Mouse (Mus musculus): ENCODE measurements at regions not wholly inside any gene's neighbourhood (a gene's known extent, or its start where the extent isn't known, plus 50 kb on each side); places are given as distances from the start of the nearest gene placed in this dataset.

GRCm38 (mm10) chr15:96185429-96185828 lies 101.9 kb upstream of the Arid2 start:
- DNase-seq = no peak

- no peak for DNase-seq
Measured at GRCm38 (mm10) chr15:96185901-96186300, 101.4 kb upstream of the Arid2 start.

DNA sequence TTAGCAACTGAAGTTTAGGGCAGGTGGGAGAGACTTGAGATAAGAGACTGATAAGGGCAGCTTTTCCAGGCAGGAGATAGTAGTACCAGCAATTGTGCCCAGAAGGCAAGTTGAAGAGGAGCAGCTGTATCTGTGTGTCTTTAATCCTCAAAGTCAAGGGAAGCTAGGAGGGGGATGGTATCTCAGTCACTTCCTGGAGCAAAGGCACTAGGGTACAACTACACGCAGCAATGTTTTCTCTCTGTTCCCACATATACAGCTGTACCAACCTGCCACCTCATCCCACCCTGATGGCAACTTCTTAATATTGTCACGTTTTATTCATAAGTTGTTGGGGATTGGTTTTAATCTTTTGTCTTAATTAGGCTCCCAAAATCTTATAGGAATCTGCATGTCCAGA lies 97.8 kb upstream of the Arid2 start:
- no peak for DNase-seq

DNA sequence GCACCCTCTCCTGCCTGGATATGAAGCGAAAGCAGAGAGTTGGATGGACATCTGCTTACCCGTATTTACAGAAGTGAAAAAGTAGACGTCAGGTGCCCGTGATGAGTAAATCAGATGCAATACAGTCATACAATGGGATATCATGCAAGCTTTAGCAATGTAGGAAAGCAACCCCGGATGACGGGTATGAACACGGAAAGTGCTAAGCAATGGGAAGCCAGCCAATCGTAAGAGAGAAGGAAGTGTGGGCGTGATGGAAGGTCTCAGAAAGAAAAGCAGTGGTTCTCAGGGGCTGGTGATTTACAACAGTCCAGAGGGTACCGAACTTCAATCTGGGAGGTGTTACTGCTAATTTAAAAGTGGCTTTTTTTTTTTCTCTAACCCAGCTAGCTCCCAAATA lies 89.9 kb upstream of the Arid2 start:
- no peak for DNase-seq

- DNase-seq = no peak
Measured at GRCm38 (mm10) chr15:96197932-96198331, 89.4 kb upstream of the Arid2 start.

DNA sequence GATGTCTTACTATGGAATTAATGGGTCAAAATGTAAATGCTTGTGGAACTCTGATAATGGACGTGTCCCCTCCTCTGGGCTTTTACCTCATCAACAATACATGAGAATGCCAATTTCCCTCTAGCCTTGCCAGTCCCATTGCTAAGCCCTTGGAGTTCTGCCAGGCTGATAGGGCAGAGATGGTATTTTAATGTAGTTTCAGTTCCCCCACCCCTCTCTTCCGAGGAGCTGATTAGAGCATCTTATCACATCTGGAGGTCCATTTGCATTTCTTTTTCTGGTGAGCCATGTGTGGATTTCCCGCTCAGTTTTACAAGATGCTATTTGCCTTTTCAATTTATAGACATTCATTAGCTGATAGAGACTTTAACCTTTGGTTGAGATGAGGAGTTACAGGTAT lies 86.0 kb upstream of the Arid2 start:
- DNase-seq = no peak

- DNase-seq = no peak
Measured at GRCm38 (mm10) chr15:96201701-96202460, 85.4 kb upstream of the Arid2 start.

DNA sequence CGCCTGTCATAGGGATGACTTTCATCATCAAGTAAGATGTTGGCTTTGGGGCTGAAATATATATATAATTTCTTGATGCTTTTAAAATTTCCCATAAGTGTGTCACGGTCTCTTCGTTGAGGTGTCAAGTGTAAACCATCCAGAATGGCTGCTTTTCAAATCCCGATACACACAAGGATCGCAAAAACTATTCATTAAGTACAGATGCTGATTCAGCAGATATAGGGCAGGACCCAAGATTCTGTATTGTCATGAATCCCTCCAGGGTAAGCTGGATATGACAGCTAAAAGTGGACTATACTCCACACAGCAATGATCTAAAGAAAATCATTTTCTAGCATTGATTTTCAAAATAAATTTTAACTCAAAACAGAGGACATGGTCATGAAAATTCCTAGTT lies 83.1 kb upstream of the Arid2 start:
- DNase-seq = no peak

DNA sequence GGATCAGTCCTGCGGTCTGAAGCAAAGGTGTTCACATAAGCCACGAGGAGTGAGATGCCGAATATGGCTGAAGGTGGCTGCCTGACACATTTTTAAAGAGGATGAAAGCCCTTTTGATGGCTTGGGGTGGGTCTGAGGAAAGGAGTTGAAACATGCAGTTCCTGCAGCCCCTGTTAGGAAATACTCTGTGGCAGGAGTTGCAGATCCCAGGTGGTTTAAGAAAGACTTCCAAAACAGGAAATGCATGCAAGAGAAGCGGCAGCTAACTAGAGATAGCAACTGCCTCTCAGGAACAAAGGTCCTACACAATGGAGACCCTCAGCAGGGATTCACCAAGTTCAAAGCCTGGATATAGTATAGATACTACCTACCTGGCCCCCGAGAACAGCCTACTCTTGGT lies 82.7 kb upstream of the Arid2 start:
- no peak for DNase-seq

DNA sequence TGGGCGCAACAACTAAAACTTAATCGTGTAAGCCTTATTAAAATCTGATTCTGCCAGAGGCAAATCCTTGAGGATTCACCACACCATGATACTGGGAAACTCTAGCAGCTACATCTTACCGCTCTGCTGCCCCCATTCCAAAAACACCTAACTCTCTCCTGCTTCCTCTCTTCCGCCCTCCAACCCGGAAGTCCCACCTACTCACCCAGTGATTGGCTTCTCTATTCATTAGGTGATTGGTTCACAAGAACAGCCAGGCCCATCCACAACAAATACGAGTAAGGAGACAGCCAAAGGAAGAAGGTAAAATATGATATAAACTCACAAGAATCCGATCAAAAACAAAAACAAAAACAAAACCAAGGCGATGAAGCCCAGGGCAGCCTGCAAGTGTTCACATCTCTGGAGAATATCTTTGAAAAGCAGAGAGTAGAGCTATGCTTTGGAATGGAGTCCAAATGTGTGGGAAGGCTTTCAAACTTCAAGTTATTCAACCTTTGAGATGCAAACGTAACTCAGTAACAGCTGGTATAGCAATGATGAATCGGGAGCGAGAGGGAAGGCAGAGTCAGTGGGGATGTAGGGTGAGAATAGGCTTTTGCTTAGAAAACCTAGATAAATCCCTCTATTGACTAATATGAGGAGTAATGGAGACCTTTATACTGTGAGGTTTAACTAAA lies 76.5 kb upstream of the Arid2 start:
- no peak for DNase-seq

DNA sequence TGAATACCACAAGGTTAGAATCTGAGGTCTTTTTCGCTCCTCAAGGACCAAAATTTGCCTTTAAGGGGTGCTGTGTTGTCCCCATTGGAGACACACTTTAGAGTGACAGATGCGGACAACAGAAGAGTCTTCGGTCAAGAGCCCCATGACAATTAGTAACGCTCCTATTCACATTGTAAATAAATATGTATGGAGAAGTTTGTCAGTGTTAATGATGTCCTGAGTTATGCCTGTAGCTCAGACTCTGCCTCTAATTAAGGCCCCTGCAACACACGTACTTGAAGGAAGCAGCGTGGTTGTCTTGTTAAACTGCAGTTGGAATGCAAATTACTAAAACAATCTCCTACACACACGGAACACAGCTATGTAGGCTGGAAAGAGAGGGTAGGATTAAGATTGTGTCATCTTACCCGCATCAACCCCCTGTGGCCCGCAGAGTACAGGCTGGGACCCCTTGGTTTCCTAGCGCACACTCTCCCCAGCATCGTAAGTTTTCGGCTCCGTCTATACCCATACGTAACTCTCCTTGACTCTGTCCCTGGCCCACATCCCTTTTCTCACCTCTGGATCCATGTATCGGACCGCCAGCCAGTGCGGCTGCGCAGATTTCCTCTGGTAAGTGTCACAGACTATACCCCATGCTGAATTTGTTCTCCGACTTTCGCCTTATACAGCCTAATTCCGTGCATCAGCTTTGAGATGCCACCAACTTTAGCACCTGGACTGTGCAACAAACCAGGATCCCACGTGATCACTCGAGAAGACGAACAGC lies 73.6 kb upstream of the Arid2 start:
- DNase-seq = no peak

DNA sequence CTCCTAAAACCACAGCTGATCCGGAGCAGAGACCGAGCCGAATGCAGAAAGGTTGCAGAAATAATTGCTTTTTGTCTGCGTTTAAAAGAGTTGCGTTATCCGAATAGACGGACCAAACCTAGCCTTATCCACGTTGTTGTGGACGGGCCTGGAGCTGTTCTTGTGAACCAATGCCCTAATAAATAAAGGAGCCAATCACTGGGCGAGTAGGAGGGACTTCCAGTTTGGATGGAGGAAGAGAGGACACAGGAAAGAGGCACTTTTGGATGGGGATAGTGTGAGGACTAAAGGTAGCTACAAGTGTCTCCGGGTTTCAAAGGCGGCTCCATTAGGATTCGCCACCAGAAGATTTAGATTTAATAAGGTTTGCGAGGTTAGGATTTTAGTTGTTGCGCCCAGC lies 69.4 kb upstream of the Arid2 start:
- DNase-seq = no peak

- no peak for DNase-seq
Measured at GRCm38 (mm10) chr15:96219746-96220145, 67.6 kb upstream of the Arid2 start.

DNA sequence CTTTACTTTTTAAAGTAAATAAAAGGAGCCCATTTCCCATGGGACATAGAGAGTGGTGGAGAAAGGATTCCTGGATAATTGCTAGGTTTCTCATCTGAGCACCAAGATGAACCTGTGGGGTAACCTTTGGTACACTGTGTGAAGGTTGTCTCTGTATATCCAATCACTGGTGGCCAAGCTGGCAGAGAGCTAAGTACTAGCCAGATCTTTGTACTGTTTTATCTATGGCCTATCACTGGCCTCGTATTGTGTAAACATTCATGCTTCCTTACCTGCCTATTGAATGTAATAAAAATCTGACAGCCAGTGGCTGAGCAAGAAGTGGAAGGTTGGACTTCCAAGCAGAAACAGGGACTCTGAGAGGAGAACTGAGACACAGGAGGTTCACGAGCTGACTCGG lies 55.3 kb upstream of the Arid2 start:
- no peak for DNase-seq

- no peak for DNase-seq
Measured at GRCm38 (mm10) chr15:96233113-96233512, 54.2 kb upstream of the Arid2 start.

GRCm38 (mm10) chr15:96234783-96235182 lies 52.5 kb upstream of the Arid2 start:
- DNase-seq = no peak

Measured in cerebellum, postnatal 36 days (tissue).